Mouse (Mus musculus) liver, postnatal 0 days (tissue): ENCODE measurements around the gene Cyb561.

Experiments used
- CTCF ChIP-seq: sonication (generic); IDR thresholded peaks from 2 replicates; pipeline ENCODE4 v1.5.1; 2016; ENCODE audit warnings: antibody characterized with exemption, low read depth
- EP300 ChIP-seq: IDR thresholded peaks from 2 replicates; pipeline ENCODE4 v1.6.1; 2016; ENCODE audit warnings: antibody characterized with exemption, low read depth, mild to moderate bottlenecking

GRCm38 (mm10) chr11:105974593-105974992 is 21.5 kb upstream of the Cyb561 start:
- TF ChIP-seq CTCF (no peak), EP300 (no peak)
